Mouse (Mus musculus): ENCODE results near the gene Kcnma1. TPM values are rescaled to one million over a fixed set of nuclear protein-coding genes. Genes with fewer than 3 reads are reported as not detected.

The Kcnma1 gene
- polyA plus RNA-seq, 1 experiment, result 3.5 TPM

GRCm38 (mm10) chr14:23824267-23824666, 190.0 kb downstream of the Kcnma1 start:
- H3K36me3 ChIP-seq (ENCODE audit: control insufficient read depth, insufficient read depth, low read length), result no peaks in the 10 kb centered on the region
- no peak overlapping the region for H3K27ac ChIP-seq (ENCODE audit: insufficient read depth, low read depth, low read length)
- TF ChIP-seq CTCF (IDR thresholded peaks at IDR 0.05; ENCODE audit: extremely low read depth, insufficient read length, insufficient replicate concordance, low read depth, low read length) (no peak), POLR2A (IDR thresholded peaks at IDR 0.05; ENCODE audit: low read depth, low read length) (no peak)
- H3K27me3 ChIP-seq (ENCODE audit: control insufficient read depth, insufficient read depth, low read length), result no peaks in the 10 kb centered on the region
- 58% methylated on average over 4 of the region's 4 CpGs for WGBS
- no peaks in the 10 kb centered on the region for H3K4me1 ChIP-seq (ENCODE audit: control insufficient read depth, insufficient read depth, insufficient read length, low read length)
- no peak overlapping the region for H3K4me3 ChIP-seq (ENCODE audit: low read depth, low read length)

- no peaks in the 10 kb centered on the region for H3K4me1 ChIP-seq (ENCODE audit: control insufficient read depth, insufficient read depth, insufficient read length, low read length)
Observed at GRCm38 (mm10) chr14:23817585-23817984, 196.7 kb downstream of the Kcnma1 start.

GRCm38 (mm10) chr14:23810081-23810480, 204.2 kb downstream of the Kcnma1 start:
- TF ChIP-seq POLR2A (IDR thresholded peaks at IDR 0.05; ENCODE audit: low read depth, low read length), result no peak
- Histone ChIP-seq H3K36me3 (ENCODE audit: control insufficient read depth, insufficient read depth, low read length) (no peaks in the 10 kb centered on the region), H3K4me1 (ENCODE audit: control insufficient read depth, insufficient read depth, insufficient read length, low read length) (no peaks in the 10 kb centered on the region), H3K27me3 (ENCODE audit: control insufficient read depth, insufficient read depth, low read length) (no peaks in the 10 kb centered on the region), H3K4me3 (ENCODE audit: low read depth, low read length) (no peak overlapping the region), H3K27ac (ENCODE audit: insufficient read depth, low read depth, low read length) (no peak overlapping the region)
- 59% methylated on average over 1 of the region's 1 CpGs for WGBS

More at GRCm38 (mm10) chr14:23817585-23817984, 196.7 kb downstream of the Kcnma1 start:
- no peaks in the 10 kb centered on the region for H3K36me3 ChIP-seq (ENCODE audit: control insufficient read depth, insufficient read depth, low read length)
- no peak overlapping the region for H3K4me3 ChIP-seq (ENCODE audit: low read depth, low read length)
- H3K27ac ChIP-seq (ENCODE audit: insufficient read depth, low read depth, low read length), result no peak overlapping the region
- no peaks in the 10 kb centered on the region for H3K27me3 ChIP-seq (ENCODE audit: control insufficient read depth, insufficient read depth, low read length)
- TF ChIP-seq CTCF (IDR thresholded peaks at IDR 0.05; ENCODE audit: extremely low read depth, insufficient read length, insufficient replicate concordance, low read depth, low read length) (no peak), POLR2A (IDR thresholded peaks at IDR 0.05; ENCODE audit: low read depth, low read length) (no peak)
- 76% methylated on average over 3 of the region's 3 CpGs for WGBS

- Histone ChIP-seq H3K4me3 (ENCODE audit: low read depth, low read length) (no peak overlapping the region), H3K36me3 (ENCODE audit: control insufficient read depth, insufficient read depth, low read length) (no peaks in the 10 kb centered on the region), H3K4me1 (ENCODE audit: control insufficient read depth, insufficient read depth, insufficient read length, low read length) (no peaks in the 10 kb centered on the region), H3K27ac (ENCODE audit: insufficient read depth, low read depth, low read length) (no peak overlapping the region), H3K27me3 (ENCODE audit: control insufficient read depth, insufficient read depth, low read length) (no peaks in the 10 kb centered on the region)
- 14% methylated on average over 1 of the region's 1 CpGs for WGBS
- TF ChIP-seq POLR2A (IDR thresholded peaks at IDR 0.05; ENCODE audit: low read depth, low read length) (no peak), CTCF (IDR thresholded peaks at IDR 0.05; ENCODE audit: extremely low read depth, insufficient read length, insufficient replicate concordance, low read depth, low read length) (no peak)
Observed at GRCm38 (mm10) chr14:23809124-23809523, 205.2 kb downstream of the Kcnma1 start.

GRCm38 (mm10) chr14:23806378-23806777, 207.9 kb downstream of the Kcnma1 start:
- Histone ChIP-seq H3K27ac (ENCODE audit: insufficient read depth, low read depth, low read length) (no peak overlapping the region), H3K36me3 (ENCODE audit: control insufficient read depth, insufficient read depth, low read length) (no peaks in the 10 kb centered on the region)
- 31% methylated on average over 2 of the region's 2 CpGs for WGBS

GRCm38 (mm10) chr14:23796878-23797277, 217.4 kb downstream of the Kcnma1 start:
- Histone ChIP-seq H3K27me3 (ENCODE audit: control insufficient read depth, insufficient read depth, low read length) (no peaks in the 10 kb centered on the region), H3K4me1 (ENCODE audit: control insufficient read depth, insufficient read depth, insufficient read length, low read length) (no peaks in the 10 kb centered on the region), H3K36me3 (ENCODE audit: control insufficient read depth, insufficient read depth, low read length) (no peaks in the 10 kb centered on the region), H3K4me3 (ENCODE audit: low read depth, low read length) (no peak overlapping the region), H3K27ac (ENCODE audit: insufficient read depth, low read depth, low read length) (no peak overlapping the region)
- TF ChIP-seq CTCF (IDR thresholded peaks at IDR 0.05; ENCODE audit: extremely low read depth, insufficient read length, insufficient replicate concordance, low read depth, low read length) (no peak), POLR2A (IDR thresholded peaks at IDR 0.05; ENCODE audit: low read depth, low read length) (no peak)
- 92% methylated on average over 7 of the region's 7 CpGs for WGBS

More at GRCm38 (mm10) chr14:23806378-23806777, 207.9 kb downstream of the Kcnma1 start:
- Histone ChIP-seq H3K27me3 (ENCODE audit: control insufficient read depth, insufficient read depth, low read length) (no peaks in the 10 kb centered on the region), H3K4me1 (ENCODE audit: control insufficient read depth, insufficient read depth, insufficient read length, low read length) (no peaks in the 10 kb centered on the region), H3K4me3 (ENCODE audit: low read depth, low read length) (no peak overlapping the region)
- no peak for TF ChIP-seq POLR2A (IDR thresholded peaks at IDR 0.05; ENCODE audit: low read depth, low read length)
- TF ChIP-seq CTCF (IDR thresholded peaks at IDR 0.05; ENCODE audit: extremely low read depth, insufficient read length, insufficient replicate concordance, low read depth, low read length), result no peak

- 46% methylated on average over 3 of the region's 3 CpGs for WGBS
Observed at GRCm38 (mm10) chr14:23792674-23793073, 221.6 kb downstream of the Kcnma1 start.

GRCm38 (mm10) chr14:23792076-23792475, 222.2 kb downstream of the Kcnma1 start:
- H3K27me3 ChIP-seq (ENCODE audit: control insufficient read depth, insufficient read depth, low read length), result no peaks in the 10 kb centered on the region
- WGBS, result 34% methylated on average over 3 of the region's 3 CpGs
- H3K4me3 ChIP-seq (ENCODE audit: low read depth, low read length), result no peak overlapping the region
- H3K36me3 ChIP-seq (ENCODE audit: control insufficient read depth, insufficient read depth, low read length), result no peaks in the 10 kb centered on the region
- TF ChIP-seq POLR2A (IDR thresholded peaks at IDR 0.05; ENCODE audit: low read depth, low read length), result no peak
- no peak for TF ChIP-seq CTCF (IDR thresholded peaks at IDR 0.05; ENCODE audit: extremely low read depth, insufficient read length, insufficient replicate concordance, low read depth, low read length)
- no peaks in the 10 kb centered on the region for H3K4me1 ChIP-seq (ENCODE audit: control insufficient read depth, insufficient read depth, insufficient read length, low read length)
- no peak overlapping the region for H3K27ac ChIP-seq (ENCODE audit: insufficient read depth, low read depth, low read length)

More at GRCm38 (mm10) chr14:23792674-23793073, 221.6 kb downstream of the Kcnma1 start:
- Histone ChIP-seq H3K4me3 (ENCODE audit: low read depth, low read length) (no peak overlapping the region), H3K27ac (ENCODE audit: insufficient read depth, low read depth, low read length) (no peak overlapping the region), H3K36me3 (ENCODE audit: control insufficient read depth, insufficient read depth, low read length) (no peaks in the 10 kb centered on the region), H3K4me1 (ENCODE audit: control insufficient read depth, insufficient read depth, insufficient read length, low read length) (no peaks in the 10 kb centered on the region), H3K27me3 (ENCODE audit: control insufficient read depth, insufficient read depth, low read length) (no peaks in the 10 kb centered on the region)
- TF ChIP-seq POLR2A (IDR thresholded peaks at IDR 0.05; ENCODE audit: low read depth, low read length), result no peak
- no peak for TF ChIP-seq CTCF (IDR thresholded peaks at IDR 0.05; ENCODE audit: extremely low read depth, insufficient read length, insufficient replicate concordance, low read depth, low read length)
